In genomic region chr17:31226368-31226767, GRCm38 (mm10) we compare ENCODE assay signal across 22 mouse cellular contexts. TPM values are rescaled to one million over a fixed set of nuclear protein-coding genes. Genes with fewer than 3 reads are reported as not detected.
DNase-seq lines count a peak whose midpoint lies in the region.
"Had no signal": no experiment of that assay in that cellular context is flagged by ENCODE, and none has a peak within 500 bp of the region (broad histone marks: within the 10 kb centered on the region; RNA-seq: fewer than 3 reads in every experiment).

No protein-coding gene starts in this region.

- H3K36me3 ChIP-seq in splenic B cell, adult 2 months (ENCODE audit: control insufficient read depth, insufficient read depth, low read length, poor library complexity, severe bottlenecking), result no peaks in the 10 kb centered on the region
- H3K36me3 ChIP-seq: embryonic facial prominence, embryonic 15.5 days; forebrain, embryonic 10.5 days; heart, embryonic 10.5 days; hindbrain, embryonic 12.5 days had no signal

- no peaks in the 10 kb centered on the region for H3K27me3 ChIP-seq in splenic B cell, adult 2 months (ENCODE audit: control insufficient read depth, insufficient read depth, low read length, poor library complexity, severe bottlenecking)
- H3K27me3 ChIP-seq: embryonic facial prominence, embryonic 15.5 days; hindbrain, embryonic 12.5 days had no signal

- peak; percentile 4 to 28 for DNase-seq in left cerebral cortex, adult 18-20 months (ENCODE audit: low spot score in 2 of 2)
- DNase-seq in left cerebral cortex, adult 11 months (ENCODE audit: low spot score), result no peak
- DNase-seq in right cerebral cortex, adult 2 months (ENCODE audit: low spot score in 2 of 2), result peak; percentile 38 to 42
- DNase-seq in right cerebral cortex, postnatal 10 days (ENCODE audit: low spot score in 2 of 2), result no peak
- peak; percentile 36 for DNase-seq in splenic B cell, adult 2 months (ENCODE audit: low read depth, low spot score)
- no peak for DNase-seq in adipocyte (ENCODE audit: low spot score)
- DNase-seq: adrenal gland, adult 8-10 months; adrenal gland, postnatal 36 days; cerebellum, adult 11 months; cerebellum, adult 8-10 months; cerebellum, postnatal 14 days; embryo, embryonic 11 days; gastrocnemius, postnatal 10 days; heart, adult 18-20 months; heart, postnatal 10 days; heart, postnatal 4 days had no signal

RNA-seq across cellular contexts. Expression of gene Ubash3a, which starts 18.7 kb away (rescaled TPM):
- total RNA-seq in left cerebral cortex, adult 18-20 months (2021), result not detected
- total RNA-seq: gastrocnemius, postnatal 10 days had no signal

RNA-seq across cellular contexts. Expression of gene Tmprss3, which starts 27.6 kb away (rescaled TPM):
- under 1 TPM in 1 of 2 experiments, not detected in 1; 0.12 TPM for total RNA-seq in left cerebral cortex, adult 18-20 months (2021)
- total RNA-seq: adrenal gland, adult 8-10 months; adrenal gland, postnatal 36 days; gastrocnemius, postnatal 4 days; heart, adult 18-20 months; heart, postnatal 10 days; heart, postnatal 4 days had no signal

RNA-seq across cellular contexts. Expression of gene Rsph1, which starts 50.8 kb away (rescaled TPM):
- total RNA-seq in left cerebral cortex, adult 18-20 months (2021), result 10 to 100 TPM; 15.4 to 16.8 TPM
- total RNA-seq: common myeloid progenitor, adult 5-6 weeks had no signal

Comparison
In these comparisons a context has a peak if more than half of its experiments do, and no peak if none do; other contexts are left out.
1. DNase-seq: peak in left cerebral cortex, adult 18-20 months (2 of 2), right cerebral cortex, adult 2 months (2 of 2) and splenic B cell, adult 2 months (single experiment); none in left cerebral cortex, adult 11 months (single experiment), right cerebral cortex, postnatal 10 days (0 of 2) and adipocyte (single experiment).